Mouse (Mus musculus): ENCODE data around the gene Vmn2r-ps159.
"Not testable (repeated sequence)": the region's sequence is repeated elsewhere in the genome, so short reads cannot be mapped to it uniquely, and the experiment has no call there.

Gene Vmn2r-ps159

GRCm38 (mm10) chr4:156330803-156331202 is at the start of gene Vmn2r-ps159:
Gene Vmn2r-ps159 (plus strand): TSS chr4:156331103.
- not testable (repeated sequence) for DNase-seq

GRCm38 (mm10) chr4:156341601-156342504 is 10.9 kb downstream of the Vmn2r-ps159 start:
- DNase-seq = not testable (repeated sequence)

- no peak for DNase-seq
These were observed 11.8 kb downstream of the Vmn2r-ps159 start for GRCm38 (mm10) chr4:156342569-156343325.

- DNase-seq = no peak
These were observed 12.4 kb downstream of the Vmn2r-ps159 start for GRCm38 (mm10) chr4:156343332-156343731.

- DNase-seq = not testable (repeated sequence)
These were observed 26.0 kb downstream of the Vmn2r-ps159 start for GRCm38 (mm10) chr4:156356756-156357437.
